Mouse (Mus musculus) right cerebral cortex, postnatal 4 days (tissue): Measurements from ENCODE around the gene Hoxc9.

Experiments
- DNase-seq: peaks from one replicate; pipeline ENCODE4 v3.0.0-alpha.2; 2022

The Hoxc9 gene

GRCm38 (mm10) chr15:102956906-102957305 lies 19.3 kb upstream of the Hoxc9 start:
- DNase-seq, result no peak

GRCm38 (mm10) chr15:102959663-102960191 lies 16.5 kb upstream of the Hoxc9 start:
- DNase-seq, result no peak

- DNase-seq, result no peak
These were observed 14.5 kb upstream of the Hoxc9 start for GRCm38 (mm10) chr15:102961728-102962127.

- no peak for DNase-seq
These were observed 13.7 kb upstream of the Hoxc9 start for GRCm38 (mm10) chr15:102962492-102962891.

GRCm38 (mm10) chr15:102963259-102963658 lies 13.0 kb upstream of the Hoxc9 start:
- no peak for DNase-seq

- no peak for DNase-seq
These were observed 12.3 kb upstream of the Hoxc9 start for GRCm38 (mm10) chr15:102963671-102964640.

GRCm38 (mm10) chr15:102965003-102965891 lies 11.0 kb upstream of the Hoxc9 start:
- DNase-seq, result no peak

- peak; percentile 69 for DNase-seq
These were observed 10.1 kb upstream of the Hoxc9 start for GRCm38 (mm10) chr15:102965892-102966775.

GRCm38 (mm10) chr15:102966776-102967311 lies 9.4 kb upstream of the Hoxc9 start, which contains the start of gene Hoxc10:
TSS of gene Hoxc10 (plus strand) at chr15:102966796.
- DNase-seq, result no peak

- no peak for DNase-seq
These were observed 9.0 kb upstream of the Hoxc9 start, which contains the start of gene Hoxc5 for GRCm38 (mm10) chr15:102967312-102967510. TSS of gene Hoxc5 (plus strand) at chr15:102967443.

- DNase-seq, result no peak
These were observed 8.5 kb upstream of the Hoxc9 start for GRCm38 (mm10) chr15:102967511-102968397.

GRCm38 (mm10) chr15:102969296-102969695 lies 6.9 kb upstream of the Hoxc9 start:
- DNase-seq, result no peak

- no peak for DNase-seq
These were observed 5.5 kb upstream of the Hoxc9 start for GRCm38 (mm10) chr15:102970740-102971139.

- DNase-seq, result no peak
These were observed 4.0 kb upstream of the Hoxc9 start for GRCm38 (mm10) chr15:102972254-102972653.

GRCm38 (mm10) chr15:102972753-102973152 lies 3.5 kb upstream of the Hoxc9 start:
- no peak for DNase-seq

- no peak for DNase-seq
These were observed 1.2 kb upstream of the Hoxc9 start for GRCm38 (mm10) chr15:102975034-102975433.

- DNase-seq, result no peak
These were observed 539 bp upstream of the Hoxc9 start for GRCm38 (mm10) chr15:102975688-102976111.

- DNase-seq, result no peak
These were observed 588 bp downstream of the Hoxc9 start for GRCm38 (mm10) chr15:102976631-102977422.

- no peak for DNase-seq
These were observed 1.3 kb downstream of the Hoxc9 start for GRCm38 (mm10) chr15:102977423-102977974.
